Mouse (Mus musculus): ENCODE data around the gene Grb7. TPM values are rescaled to one million over a fixed set of nuclear protein-coding genes. Genes with fewer than 3 reads are reported as not detected.

Gene Grb7
- polyA plus RNA-seq, 1 experiment from 2014 or later, result 37.2 TPM

DNA sequence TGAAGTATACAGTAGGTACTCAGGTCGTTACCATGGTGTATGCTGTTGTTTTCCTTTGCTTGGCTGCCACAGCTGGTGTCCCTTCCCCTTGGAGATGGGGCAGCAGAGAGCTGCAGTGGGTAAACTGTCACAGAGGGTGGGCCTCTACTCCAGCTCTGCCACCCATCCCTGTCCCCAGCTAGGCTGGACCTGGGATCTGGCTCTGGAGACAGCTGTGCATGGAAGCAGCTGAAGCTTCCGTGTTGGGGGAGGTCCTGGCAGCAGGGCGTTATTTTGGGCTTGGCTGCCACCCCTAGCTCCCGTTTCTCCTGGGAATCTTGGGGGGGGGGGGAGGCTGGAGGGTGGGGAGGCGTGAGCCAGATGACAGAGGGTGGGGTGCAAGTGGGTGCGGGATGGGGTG is 27.9 kb upstream of the Grb7 start:
- TF ChIP-seq CTCF (IDR thresholded peaks at IDR 0.05; ENCODE audit: low read depth) (no peak), EP300 (IDR thresholded peaks at IDR 0.05; ENCODE audit: low read depth) (no peak)
- no peak overlapping the region for H3K4me3 ChIP-seq (ENCODE audit: low read depth, low read length)
- no peak overlapping the region for H3K27ac ChIP-seq (ENCODE audit: low read depth)
- H3K9me3 ChIP-seq (ENCODE audit: low read length), result no peaks in the 10 kb centered on the region
- no peak overlapping the region for H3K4me2 ChIP-seq (ENCODE audit: low read depth, low read length)
- ATAC-seq, result no peak
- H3K36me3 ChIP-seq (replicated peaks; ENCODE audit: insufficient read depth, low read length), result no peaks in the 10 kb centered on the region; the same call in 1 of the 2 replicates
- no peak for DNase-seq
- no peaks in the 10 kb centered on the region; the same call in 1 of the 2 replicates for H3K4me1 ChIP-seq (ENCODE audit: insufficient read depth)
- H3K9ac ChIP-seq (replicated peaks), result no peak overlapping the region
- 59% methylated on average over 6 of the region's 6 CpGs for WGBS (ENCODE audit: insufficient replicate concordance)
- H3K27me3 ChIP-seq (ENCODE audit: insufficient read depth, low read length), result peaks cover 14% of the 10 kb centered on the region

DNA sequence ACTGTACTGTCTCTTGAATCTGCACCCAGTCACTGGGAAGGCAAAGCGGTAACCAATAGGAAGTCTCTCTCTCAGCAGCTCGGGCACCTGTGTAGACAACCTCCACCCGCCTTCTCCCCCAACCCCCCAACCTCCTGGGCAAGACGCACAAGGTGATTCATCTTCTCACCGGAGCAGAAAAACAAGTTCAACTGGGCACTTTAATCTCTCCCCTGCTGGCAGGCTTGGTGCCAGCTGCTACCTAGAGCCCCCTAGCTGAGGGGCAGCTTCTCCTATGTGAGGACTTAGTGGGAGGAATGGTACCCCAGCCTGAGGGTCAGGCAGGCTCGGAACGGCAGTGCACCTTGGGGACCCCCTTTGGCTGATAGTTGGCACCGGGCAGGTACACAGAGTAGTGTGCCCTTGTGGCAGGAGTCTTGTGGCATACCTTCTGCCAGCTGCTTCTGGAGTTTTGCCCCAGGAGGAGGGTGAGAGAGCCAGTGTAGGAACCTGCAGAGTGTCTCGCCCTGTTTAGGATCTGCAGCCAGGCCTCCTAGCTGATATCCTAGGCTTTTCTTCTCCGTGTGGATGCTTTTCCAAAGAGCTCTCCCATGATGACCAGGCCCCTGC is 27.2 kb upstream of the Grb7 start:
- no peak for ATAC-seq
- DNase-seq, result no peak
- no peak overlapping the region for H3K4me2 ChIP-seq (ENCODE audit: low read depth, low read length)
- TF ChIP-seq CTCF (IDR thresholded peaks at IDR 0.05; ENCODE audit: low read depth) (no peak), EP300 (IDR thresholded peaks at IDR 0.05; ENCODE audit: low read depth) (no peak)
- no peak overlapping the region for H3K4me3 ChIP-seq (ENCODE audit: low read depth, low read length)
- H3K4me1 ChIP-seq (ENCODE audit: insufficient read depth), result no peaks in the 10 kb centered on the region; the same call in 1 of the 2 replicates
- H3K36me3 ChIP-seq (replicated peaks; ENCODE audit: insufficient read depth, low read length), result no peaks in the 10 kb centered on the region; the same call in 1 of the 2 replicates
- H3K27ac ChIP-seq (ENCODE audit: low read depth), result no peak overlapping the region
- WGBS (ENCODE audit: insufficient replicate concordance), result 75% methylated on average over 10 of the region's 10 CpGs
- H3K9me3 ChIP-seq (ENCODE audit: low read length), result no peaks in the 10 kb centered on the region
- no peak overlapping the region for H3K9ac ChIP-seq (replicated peaks)
- peaks cover 6% of the 10 kb centered on the region; the same call in 1 of the 2 replicates for H3K27me3 ChIP-seq (ENCODE audit: insufficient read depth, low read length)

DNA sequence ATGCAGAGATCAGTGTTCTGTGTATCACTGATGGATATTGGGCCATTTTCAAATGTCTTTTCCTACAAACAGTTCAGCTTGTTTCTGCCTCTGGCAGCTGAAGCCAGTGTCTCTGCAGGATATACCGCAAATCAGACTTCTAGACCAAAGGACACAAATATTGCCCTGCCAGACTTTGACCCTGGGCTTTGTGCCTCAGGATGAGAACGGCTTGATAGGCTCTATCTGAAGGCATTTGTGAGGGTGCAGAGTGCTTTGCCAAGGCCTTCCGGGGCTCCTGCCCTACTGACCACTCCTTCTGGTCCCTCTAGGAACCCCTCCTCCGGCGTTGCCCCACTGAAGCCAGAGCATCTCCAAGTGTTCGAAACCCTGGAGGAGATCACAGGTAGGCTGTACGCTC is 19.6 kb upstream of the Grb7 start:
- no peaks in the 10 kb centered on the region for H3K9me3 ChIP-seq (ENCODE audit: low read length)
- H3K36me3 ChIP-seq (replicated peaks; ENCODE audit: insufficient read depth, low read length), result no peaks in the 10 kb centered on the region; the same call in 1 of the 2 replicates
- H3K27ac ChIP-seq (ENCODE audit: low read depth), result no peak overlapping the region
- ATAC-seq, result no peak
- H3K4me1 ChIP-seq (ENCODE audit: insufficient read depth), result no peaks in the 10 kb centered on the region
- no peak for DNase-seq
- H3K4me3 ChIP-seq (ENCODE audit: low read depth, low read length), result no peak overlapping the region
- no peak overlapping the region for H3K9ac ChIP-seq (replicated peaks)
- TF ChIP-seq EP300 (IDR thresholded peaks at IDR 0.05; ENCODE audit: low read depth) (no peak), CTCF (IDR thresholded peaks at IDR 0.05; ENCODE audit: low read depth) (no peak)
- H3K4me2 ChIP-seq (ENCODE audit: low read depth, low read length), result no peak overlapping the region
- no peaks in the 10 kb centered on the region for H3K27me3 ChIP-seq (ENCODE audit: insufficient read depth, low read length)
- WGBS (ENCODE audit: insufficient replicate concordance), result 76% methylated on average over 7 of the region's 7 CpGs

DNA sequence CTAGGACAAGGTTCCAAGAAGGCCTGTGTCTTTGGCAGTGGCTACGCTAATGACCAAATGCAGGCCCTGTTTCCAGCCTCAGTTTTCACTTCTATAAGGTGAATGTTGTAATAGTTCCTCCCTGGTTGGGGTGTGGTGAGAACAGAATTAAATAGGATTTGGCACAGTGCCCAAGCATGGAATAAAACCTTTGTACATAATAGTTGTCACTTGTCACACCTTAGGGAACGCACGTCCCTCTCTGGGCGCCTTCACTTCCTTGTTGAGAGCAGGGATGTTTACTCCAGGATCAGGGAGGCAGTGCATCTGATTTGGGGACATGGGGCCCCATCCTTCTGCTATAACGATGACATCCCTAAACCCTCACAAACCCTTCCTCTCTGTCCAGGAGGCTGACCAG is 17.8 kb upstream of the Grb7 start:
- Histone ChIP-seq H3K4me2 (ENCODE audit: low read depth, low read length) (no peak overlapping the region), H3K27ac (ENCODE audit: low read depth) (no peak overlapping the region)

DNA sequence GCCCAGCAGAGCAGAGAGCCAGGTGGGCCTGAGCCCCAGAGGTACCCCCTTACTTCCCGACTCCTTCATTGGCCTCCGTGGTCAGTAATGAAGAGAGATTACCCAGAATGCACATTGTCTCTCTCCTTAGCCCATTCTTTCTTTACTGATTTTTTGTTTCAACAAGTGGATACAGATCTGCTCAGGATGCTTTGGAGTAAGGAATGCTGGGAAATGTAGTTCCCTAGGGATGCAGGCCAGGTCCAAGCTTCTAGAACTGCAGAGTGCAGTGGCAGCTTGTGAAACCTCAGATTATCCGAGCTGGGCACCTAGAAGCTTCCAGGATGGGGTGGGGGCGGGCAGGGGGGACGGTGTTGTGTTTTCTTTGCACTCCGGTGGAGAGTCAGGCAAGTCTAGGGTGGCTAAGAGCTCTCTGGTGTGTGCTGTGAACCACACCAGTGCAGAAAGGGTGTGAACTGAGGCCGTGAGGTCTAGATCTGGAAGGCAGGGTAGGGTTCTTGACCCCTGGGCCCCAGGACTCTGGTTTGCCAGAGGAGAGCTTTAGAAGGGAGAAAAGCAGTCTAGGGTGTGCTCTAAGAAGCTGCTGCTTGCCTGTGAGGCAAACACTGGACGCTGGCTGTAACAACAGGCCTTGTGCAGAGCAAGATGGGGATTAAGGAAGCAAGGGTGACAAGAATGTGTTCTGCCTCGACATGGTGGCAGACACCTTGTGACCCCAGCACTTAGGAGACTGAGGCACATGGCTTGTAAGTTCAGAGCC is 14.3 kb upstream of the Grb7 start:
- Histone ChIP-seq H3K9ac (replicated peaks) (no peak overlapping the region), H3K9me3 (ENCODE audit: low read length) (no peaks in the 10 kb centered on the region), H3K36me3 (replicated peaks; ENCODE audit: insufficient read depth, low read length) (no peaks in the 10 kb centered on the region), H3K27me3 (ENCODE audit: insufficient read depth, low read length) (no peaks in the 10 kb centered on the region), H3K4me2 (ENCODE audit: low read depth, low read length) (no peak overlapping the region), H3K27ac (ENCODE audit: low read depth) (no peak overlapping the region), H3K4me1 (ENCODE audit: insufficient read depth) (no peaks in the 10 kb centered on the region), H3K4me3 (ENCODE audit: low read depth, low read length) (no peak overlapping the region)
- ATAC-seq, result no peak
- DNase-seq, result no peak
- TF ChIP-seq CTCF (IDR thresholded peaks at IDR 0.05; ENCODE audit: low read depth) (no peak), EP300 (IDR thresholded peaks at IDR 0.05; ENCODE audit: low read depth) (no peak)
- whole genome bisulfite sequencing (ENCODE audit: insufficient replicate concordance), result 63% methylated on average over 9 of the region's 9 CpGs

More for the DNA sequence above, 17.8 kb upstream of the Grb7 start:
- Histone ChIP-seq H3K4me1 (ENCODE audit: insufficient read depth) (no peaks in the 10 kb centered on the region), H3K36me3 (replicated peaks; ENCODE audit: insufficient read depth, low read length) (no peaks in the 10 kb centered on the region), H3K9me3 (ENCODE audit: low read length) (no peaks in the 10 kb centered on the region), H3K9ac (replicated peaks) (no peak overlapping the region), H3K4me3 (ENCODE audit: low read depth, low read length) (no peak overlapping the region), H3K27me3 (ENCODE audit: insufficient read depth, low read length) (no peaks in the 10 kb centered on the region)
- WGBS (ENCODE audit: insufficient replicate concordance), result 71% methylated on average over 5 of the region's 5 CpGs
- ATAC-seq, result no peak
- TF ChIP-seq EP300 (IDR thresholded peaks at IDR 0.05; ENCODE audit: low read depth), result no peak
- TF ChIP-seq CTCF (IDR thresholded peaks at IDR 0.05; ENCODE audit: low read depth), result no peak
- no peak for DNase-seq

DNA sequence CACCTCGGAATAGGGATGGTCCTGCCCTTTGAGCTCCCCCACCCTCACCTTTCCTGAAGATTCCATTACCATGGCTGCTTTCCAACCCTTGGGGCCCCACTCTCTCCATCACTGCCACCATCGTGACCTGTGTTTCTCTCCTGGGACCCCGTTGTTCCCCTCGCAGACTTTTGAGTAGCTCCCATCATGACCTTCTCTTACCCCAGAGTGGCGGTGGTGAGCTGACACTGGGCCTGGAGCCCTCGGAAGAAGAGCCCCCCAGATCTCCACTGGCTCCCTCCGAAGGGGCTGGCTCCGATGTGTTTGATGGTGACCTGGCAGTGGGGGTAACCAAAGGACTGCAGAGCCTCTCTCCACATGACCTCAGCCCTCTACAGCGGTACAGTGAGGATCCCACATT is 10.5 kb upstream of the Grb7 start:
- no peak overlapping the region for H3K4me3 ChIP-seq (ENCODE audit: low read depth, low read length)
- DNase-seq (no peak), ATAC-seq (no peak)
- H3K9me3 ChIP-seq (ENCODE audit: low read length), result no peaks in the 10 kb centered on the region
- peaks cover 9% of the 10 kb centered on the region; the same call in 1 of the 2 replicates for H3K4me1 ChIP-seq (ENCODE audit: insufficient read depth)
- no peak overlapping the region for H3K27ac ChIP-seq (ENCODE audit: low read depth)
- H3K27me3 ChIP-seq (ENCODE audit: insufficient read depth, low read length), result no peaks in the 10 kb centered on the region
- 85% methylated on average over 9 of the region's 9 CpGs for WGBS (ENCODE audit: insufficient replicate concordance)
- no peaks in the 10 kb centered on the region for H3K36me3 ChIP-seq (replicated peaks; ENCODE audit: insufficient read depth, low read length)
- no peak overlapping the region for H3K9ac ChIP-seq (replicated peaks)
- TF ChIP-seq EP300 (IDR thresholded peaks at IDR 0.05; ENCODE audit: low read depth) (no peak), CTCF (IDR thresholded peaks at IDR 0.05; ENCODE audit: low read depth) (no peak)
- H3K4me2 ChIP-seq (ENCODE audit: low read depth, low read length), result no peak overlapping the region
